Mouse (Mus musculus): Measurements from ENCODE around the gene Il1a.

- no peak for TF ChIP-seq CTCF (IDR thresholded peaks at IDR 0.05; ENCODE audit: control insufficient read depth, insufficient read depth, low read length)
- TF ChIP-seq POLR2A (IDR thresholded peaks at IDR 0.05; ENCODE audit: borderline replicate concordance, control insufficient read depth, low read depth, low read length) = no peak
Measured at GRCm38 (mm10) chr2:129252836-129253630, 56.7 kb downstream of the Il1a start.

Measured in bone marrow, adult 2 months (tissue).